Mouse (Mus musculus): Measurements from ENCODE around the gene Syt17. TPM values are rescaled to one million over a fixed set of nuclear protein-coding genes. Genes with fewer than 3 reads are reported as not detected.

The Syt17 gene
- total RNA-seq, 1 experiment = 0.67 TPM

DNA sequence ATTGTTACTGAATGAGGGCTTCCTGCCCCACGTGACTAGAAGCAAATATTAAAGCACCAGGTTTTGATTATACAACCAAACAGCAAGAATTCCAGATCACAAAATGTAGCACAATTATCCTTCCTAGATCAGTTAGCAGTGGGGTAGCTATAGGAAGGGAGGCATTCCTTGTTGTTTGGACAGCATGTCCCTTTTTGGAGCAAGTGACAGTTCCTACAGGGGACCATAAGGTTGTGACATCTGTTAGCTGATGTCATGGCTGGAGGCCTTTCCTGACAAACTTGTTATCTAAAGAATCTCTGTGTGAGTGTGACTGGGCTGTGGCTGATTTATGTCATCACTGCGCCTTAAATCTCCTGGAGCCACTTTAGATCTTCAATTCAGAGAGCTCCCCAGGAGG is 97.2 kb downstream of the Syt17 start:
- Histone ChIP-seq H3K9ac (ENCODE audit: insufficient read depth, low read depth, low read length, poor library complexity, severe bottlenecking) (no peak overlapping the region), H3K9me3 (ENCODE audit: control insufficient read depth, insufficient read depth, low read depth, low read length) (no peaks in the 10 kb centered on the region), H3K4me1 (ENCODE audit: control insufficient read depth in 2 of 2, insufficient read depth in 2 of 2, low read length in 2 of 2, poor library complexity in 1 of 2) (no peaks in the 10 kb centered on the region), H3K27ac (ENCODE audit: insufficient read depth, low read depth, low read length, poor library complexity, severe bottlenecking) (no peak overlapping the region), H3K4me3 (ENCODE audit: insufficient read depth in 1 of 2, low read depth in 1 of 2, low read length in 2 of 2, poor library complexity in 1 of 2, severe bottlenecking in 1 of 2) (no peak overlapping the region), H3K36me3 (ENCODE audit: control insufficient read depth, insufficient read depth, low read length, poor library complexity, severe bottlenecking) (no peaks in the 10 kb centered on the region)
- DNase-seq (ENCODE audit: low read depth, low spot score) = no peak
- TF ChIP-seq CHD2 (IDR thresholded peaks at IDR 0.05; ENCODE audit: low read depth, low read length) (no peak), HCFC1 (IDR thresholded peaks at IDR 0.05; ENCODE audit: borderline replicate concordance, insufficient read depth, low read length) (no peak), MAFK (IDR thresholded peaks at IDR 0.05; ENCODE audit: insufficient read depth, low read depth, low read length) (no peak), ZNF384 (IDR thresholded peaks at IDR 0.05; ENCODE audit: low read depth, low read length) (no peak), ZC3H11A (IDR thresholded peaks at IDR 0.05; ENCODE audit: borderline replicate concordance, low read depth, low read length) (no peak)
- in situ Hi-C loops (cut with MboI; ENCODE audit: low sequenced_read_pairs in 2 of 2, unreplicated experiment in 2 of 2) = no loop called here

DNA sequence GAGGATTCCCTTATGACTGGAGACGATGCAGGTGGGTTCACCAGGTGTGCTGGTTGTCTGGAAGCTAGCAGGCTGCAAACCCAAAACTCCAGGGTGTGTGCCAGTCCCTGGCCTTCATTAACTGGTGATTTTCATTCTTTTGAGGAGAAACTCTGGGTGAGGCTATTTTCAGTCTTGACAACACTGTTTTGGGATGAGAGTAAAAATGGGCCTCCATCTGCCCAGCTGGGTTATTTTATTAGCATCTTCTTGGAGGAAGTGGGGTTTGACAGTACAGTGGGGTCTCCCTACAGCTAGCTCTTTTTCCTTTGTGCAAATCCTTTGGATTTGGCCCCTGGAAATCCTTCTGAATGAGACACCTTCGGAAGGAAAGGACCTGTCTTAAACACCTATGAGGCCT is 101.1 kb downstream of the Syt17 start:
- TF ChIP-seq ZC3H11A (IDR thresholded peaks at IDR 0.05; ENCODE audit: borderline replicate concordance, low read depth, low read length) (no peak), CHD2 (IDR thresholded peaks at IDR 0.05; ENCODE audit: low read depth, low read length) (no peak), MAFK (IDR thresholded peaks at IDR 0.05; ENCODE audit: insufficient read depth, low read depth, low read length) (no peak), HCFC1 (IDR thresholded peaks at IDR 0.05; ENCODE audit: borderline replicate concordance, insufficient read depth, low read length) (no peak), ZNF384 (IDR thresholded peaks at IDR 0.05; ENCODE audit: low read depth, low read length) (no peak)
- no peak for DNase-seq (ENCODE audit: low read depth, low spot score)
- H3K27ac ChIP-seq (ENCODE audit: insufficient read depth, low read depth, low read length, poor library complexity, severe bottlenecking) = no peak overlapping the region
- no peaks in the 10 kb centered on the region for H3K36me3 ChIP-seq (ENCODE audit: control insufficient read depth, insufficient read depth, low read length, poor library complexity, severe bottlenecking)
- H3K4me1 ChIP-seq (ENCODE audit: control insufficient read depth in 2 of 2, insufficient read depth in 2 of 2, low read length in 2 of 2, poor library complexity in 1 of 2) = no peaks in the 10 kb centered on the region
- in situ Hi-C loops (cut with MboI; ENCODE audit: low sequenced_read_pairs in 2 of 2, unreplicated experiment in 2 of 2) = no loop called here
- H3K4me3 ChIP-seq (ENCODE audit: insufficient read depth in 1 of 2, low read depth in 1 of 2, low read length in 2 of 2, poor library complexity in 1 of 2, severe bottlenecking in 1 of 2) = no peak overlapping the region
- no peaks in the 10 kb centered on the region for H3K9me3 ChIP-seq (ENCODE audit: control insufficient read depth, insufficient read depth, low read depth, low read length)
- no peak overlapping the region for H3K9ac ChIP-seq (ENCODE audit: insufficient read depth, low read depth, low read length, poor library complexity, severe bottlenecking)

DNA sequence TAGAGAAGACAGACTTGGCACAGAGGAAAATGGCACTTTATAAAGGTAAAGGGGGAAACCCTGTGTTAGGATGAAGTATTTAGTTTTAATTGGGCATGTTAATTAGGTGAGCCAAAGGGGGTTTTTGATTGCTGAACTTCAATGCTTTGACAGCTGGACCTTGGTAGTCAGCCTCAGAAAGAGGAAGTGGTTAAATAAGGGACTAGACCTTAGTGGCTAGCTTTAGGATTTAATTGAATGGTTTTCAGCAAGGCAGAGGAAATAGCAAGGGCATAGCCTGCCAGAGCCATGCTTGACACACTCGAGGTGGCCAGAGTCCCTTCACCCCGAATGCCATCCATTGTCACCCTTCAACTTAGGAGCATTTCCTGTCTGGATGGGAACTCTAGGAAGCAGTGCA is 101.6 kb downstream of the Syt17 start:
- H3K4me1 ChIP-seq (ENCODE audit: control insufficient read depth in 2 of 2, insufficient read depth in 2 of 2, low read length in 2 of 2, poor library complexity in 1 of 2) = no peaks in the 10 kb centered on the region
- H3K9ac ChIP-seq (ENCODE audit: insufficient read depth, low read depth, low read length, poor library complexity, severe bottlenecking) = no peak overlapping the region
- no peaks in the 10 kb centered on the region for H3K36me3 ChIP-seq (ENCODE audit: control insufficient read depth, insufficient read depth, low read length, poor library complexity, severe bottlenecking)
- H3K9me3 ChIP-seq (ENCODE audit: control insufficient read depth, insufficient read depth, low read depth, low read length) = no peaks in the 10 kb centered on the region
- in situ Hi-C loops (cut with MboI; ENCODE audit: low sequenced_read_pairs in 2 of 2, unreplicated experiment in 2 of 2) = no loop called here
- TF ChIP-seq HCFC1 (IDR thresholded peaks at IDR 0.05; ENCODE audit: borderline replicate concordance, insufficient read depth, low read length) (no peak), ZC3H11A (IDR thresholded peaks at IDR 0.05; ENCODE audit: borderline replicate concordance, low read depth, low read length) (no peak), MAFK (IDR thresholded peaks at IDR 0.05; ENCODE audit: insufficient read depth, low read depth, low read length) (no peak), ZNF384 (IDR thresholded peaks at IDR 0.05; ENCODE audit: low read depth, low read length) (no peak), CHD2 (IDR thresholded peaks at IDR 0.05; ENCODE audit: low read depth, low read length) (no peak)
- H3K27ac ChIP-seq (ENCODE audit: insufficient read depth, low read depth, low read length, poor library complexity, severe bottlenecking) = no peak overlapping the region
- H3K4me3 ChIP-seq (ENCODE audit: insufficient read depth in 1 of 2, low read depth in 1 of 2, low read length in 2 of 2, poor library complexity in 1 of 2, severe bottlenecking in 1 of 2) = no peak overlapping the region
- DNase-seq (ENCODE audit: low read depth, low spot score) = no peak

DNA sequence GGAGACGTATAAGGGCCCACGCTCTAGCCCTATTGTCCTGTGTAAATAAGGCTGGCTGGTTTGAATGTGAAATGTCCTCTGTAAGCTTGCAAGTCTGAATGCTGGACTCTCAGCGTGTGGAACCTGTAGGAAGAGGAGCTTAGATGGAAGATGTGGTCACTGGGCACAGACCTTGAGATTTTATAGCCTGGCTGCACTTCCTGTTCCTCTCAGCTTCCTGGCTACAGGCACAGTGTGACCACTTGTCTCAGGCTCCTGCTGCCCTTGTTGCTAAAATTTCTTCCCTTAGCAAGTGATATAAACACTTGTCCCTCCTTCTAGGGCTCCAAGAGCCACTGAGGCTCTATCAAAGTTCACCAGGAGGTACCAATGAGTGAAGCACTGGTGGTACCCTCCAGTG is 102.6 kb downstream of the Syt17 start:
- in situ Hi-C loops (cut with MboI; ENCODE audit: low sequenced_read_pairs in 2 of 2, unreplicated experiment in 2 of 2) = no loop called here

DNA sequence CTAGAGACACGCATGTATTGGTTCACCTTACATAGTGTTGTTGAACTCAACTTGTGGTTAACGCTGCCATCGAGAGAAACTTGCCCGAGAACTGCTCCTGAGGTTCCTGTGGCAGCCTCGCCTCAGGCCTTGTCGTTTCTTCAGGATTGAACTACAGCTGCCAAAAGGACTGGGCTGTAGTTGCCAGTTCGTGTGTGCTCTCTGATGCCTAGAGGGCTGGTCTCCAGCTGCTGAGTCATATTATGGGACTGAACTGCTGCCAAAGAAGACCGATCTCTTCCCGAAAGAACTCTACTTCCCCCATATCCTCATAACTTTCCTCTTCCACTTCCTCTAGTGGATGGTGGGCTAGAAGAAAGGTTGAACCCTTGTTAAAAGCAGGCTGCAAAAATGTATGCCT is 103.3 kb downstream of the Syt17 start:
- H3K36me3 ChIP-seq (ENCODE audit: control insufficient read depth, insufficient read depth, low read length, poor library complexity, severe bottlenecking) = no peaks in the 10 kb centered on the region
- DNase-seq (ENCODE audit: low read depth, low spot score) = no peak
- in situ Hi-C loops (cut with MboI; ENCODE audit: low sequenced_read_pairs in 2 of 2, unreplicated experiment in 2 of 2) = no loop called here
- H3K9me3 ChIP-seq (ENCODE audit: control insufficient read depth, insufficient read depth, low read depth, low read length) = no peaks in the 10 kb centered on the region
- H3K27ac ChIP-seq (ENCODE audit: insufficient read depth, low read depth, low read length, poor library complexity, severe bottlenecking) = no peak overlapping the region
- no peak overlapping the region for H3K9ac ChIP-seq (ENCODE audit: insufficient read depth, low read depth, low read length, poor library complexity, severe bottlenecking)
- no peaks in the 10 kb centered on the region for H3K4me1 ChIP-seq (ENCODE audit: control insufficient read depth in 2 of 2, insufficient read depth in 2 of 2, low read length in 2 of 2, poor library complexity in 1 of 2)
- H3K4me3 ChIP-seq (ENCODE audit: insufficient read depth in 1 of 2, low read depth in 1 of 2, low read length in 2 of 2, poor library complexity in 1 of 2, severe bottlenecking in 1 of 2) = no peak overlapping the region
- no peak for TF ChIP-seq ZC3H11A (IDR thresholded peaks at IDR 0.05; ENCODE audit: borderline replicate concordance, low read depth, low read length)
- TF ChIP-seq HCFC1 (IDR thresholded peaks at IDR 0.05; ENCODE audit: borderline replicate concordance, insufficient read depth, low read length) = no peak
- no peak for TF ChIP-seq ZNF384 (IDR thresholded peaks at IDR 0.05; ENCODE audit: low read depth, low read length)
- no peak for TF ChIP-seq MAFK (IDR thresholded peaks at IDR 0.05; ENCODE audit: insufficient read depth, low read depth, low read length)
- no peak for TF ChIP-seq CHD2 (IDR thresholded peaks at IDR 0.05; ENCODE audit: low read depth, low read length)

More for the DNA sequence above, 102.6 kb downstream of the Syt17 start:
- no peak overlapping the region for H3K27ac ChIP-seq (ENCODE audit: insufficient read depth, low read depth, low read length, poor library complexity, severe bottlenecking)
- H3K9me3 ChIP-seq (ENCODE audit: control insufficient read depth, insufficient read depth, low read depth, low read length) = no peaks in the 10 kb centered on the region
- DNase-seq (ENCODE audit: low read depth, low spot score) = no peak
- H3K36me3 ChIP-seq (ENCODE audit: control insufficient read depth, insufficient read depth, low read length, poor library complexity, severe bottlenecking) = no peaks in the 10 kb centered on the region
- no peaks in the 10 kb centered on the region for H3K4me1 ChIP-seq (ENCODE audit: control insufficient read depth in 2 of 2, insufficient read depth in 2 of 2, low read length in 2 of 2, poor library complexity in 1 of 2)
- no peak for TF ChIP-seq MAFK (IDR thresholded peaks at IDR 0.05; ENCODE audit: insufficient read depth, low read depth, low read length)
- TF ChIP-seq HCFC1 (IDR thresholded peaks at IDR 0.05; ENCODE audit: borderline replicate concordance, insufficient read depth, low read length) = no peak
- no peak for TF ChIP-seq ZNF384 (IDR thresholded peaks at IDR 0.05; ENCODE audit: low read depth, low read length)
- H3K9ac ChIP-seq (ENCODE audit: insufficient read depth, low read depth, low read length, poor library complexity, severe bottlenecking) = no peak overlapping the region
- no peak overlapping the region for H3K4me3 ChIP-seq (ENCODE audit: insufficient read depth in 1 of 2, low read depth in 1 of 2, low read length in 2 of 2, poor library complexity in 1 of 2, severe bottlenecking in 1 of 2)

Other genes starting within 250 kb of the Syt17 start
- 55.3 and 61.9 TPM in 2 replicates for gene Smg1, start 204.6 kb downstream of the Syt17 start, total RNA-seq (2012; rRNA removed)
- 3.3 and 9.7 TPM in 2 replicates for gene Itpripl2, start 43.8 kb upstream of the Syt17 start, total RNA-seq (2012; rRNA removed)
- gene Coq7, start 85.1 kb upstream of the Syt17 start, total RNA-seq (2012; rRNA removed) = 56.1 and 63.7 TPM in 2 replicates
- 2.7 and 2.9 TPM in 2 replicates for gene Tmc7, start 136.5 kb upstream of the Syt17 start, total RNA-seq (2012; rRNA removed)
- 0.80 and 0.90 TPM in 2 replicates for gene Tmc5, start 149.1 kb upstream of the Syt17 start, total RNA-seq (2012; rRNA removed)